Mouse (Mus musculus) C2C12 (cell line): ENCODE data around the gene Itfg2. TPM values are rescaled to one million over a fixed set of nuclear protein-coding genes. Genes with fewer than 3 reads are reported as not detected.

ENCODE experiments used
- H3K27me3 ChIP-seq: one replicate; pipeline ENCODE4 v1.6.1; 2011; ENCODE audit not compliant: control insufficient read depth, insufficient read depth, insufficient read length
- H3K36me3 ChIP-seq: one replicate; pipeline ENCODE4 v1.6.1; 2011; ENCODE audit not compliant: control insufficient read depth, insufficient read depth
- H3K4me3 ChIP-seq: one replicate; pipeline ENCODE4 v1.5.1; 2011; ENCODE audit warnings: mild to moderate bottlenecking, control low read depth; ENCODE audit not compliant: poor library complexity, insufficient read depth, severe bottlenecking
- H3K79me2 ChIP-seq: one replicate; pipeline ENCODE4 v1.6.1; 2011; ENCODE audit not compliant: control insufficient read depth, insufficient read depth
- H3K79me3 ChIP-seq: one replicate; pipeline ENCODE4 v1.6.1; 2011; ENCODE audit warnings: low read depth, control low read depth
- H3ac ChIP-seq: one replicate; pipeline ENCODE3; 2011; ENCODE audit warnings: low read depth; ENCODE audit not compliant: control insufficient read depth, insufficient read length
- CEBPB ChIP-seq: IDR thresholded peaks from one replicate; pipeline ENCODE4 v1.6.1; 2011; ENCODE audit warnings: low read depth, mild to moderate bottlenecking, control low read depth, moderate library complexity
- CTCF ChIP-seq: IDR thresholded peaks from one replicate; pipeline ENCODE4 v1.5.1; 2011; ENCODE audit not compliant: control insufficient read depth, insufficient read depth, insufficient read length
- FOSL1 ChIP-seq: IDR thresholded peaks from one replicate; pipeline ENCODE4 v1.8.0; 2011; ENCODE audit warnings: mild to moderate bottlenecking, low read length; ENCODE audit not compliant: poor library complexity, insufficient read depth, severe bottlenecking
- MAX ChIP-seq: IDR thresholded peaks from one replicate; pipeline ENCODE4 v1.6.1; 2011; ENCODE audit warnings: mild to moderate bottlenecking, control low read depth
- MYOD1 ChIP-seq: IDR thresholded peaks from one replicate; pipeline ENCODE4 v1.6.1; 2011; ENCODE audit warnings: low read depth; ENCODE audit not compliant: control insufficient read depth, insufficient read length
- MYOG ChIP-seq: IDR thresholded peaks from one replicate; pipeline ENCODE4 v1.6.1; 2011; ENCODE audit not compliant: control insufficient read depth, insufficient read length; ENCODE audit errors: extremely low read depth
- USF1 ChIP-seq: IDR thresholded peaks from one replicate; pipeline ENCODE4 v1.6.1; 2011; ENCODE audit warnings: low read depth, mild to moderate bottlenecking, control low read depth, moderate library complexity
- polyA plus RNA-seq: library from polyadenylated mRNA; unstranded; fragments of >200 nt; fragmentation: generic; extraction: Trizol; gene quantifications from one replicate; pipeline ENCODE4 v1.2.1, GENCODE M21; 2012; ENCODE audit warnings: missing spikeins

The Itfg2 gene
- polyA plus RNA-seq, 1 experiment: 28.9 TPM

DNA sequence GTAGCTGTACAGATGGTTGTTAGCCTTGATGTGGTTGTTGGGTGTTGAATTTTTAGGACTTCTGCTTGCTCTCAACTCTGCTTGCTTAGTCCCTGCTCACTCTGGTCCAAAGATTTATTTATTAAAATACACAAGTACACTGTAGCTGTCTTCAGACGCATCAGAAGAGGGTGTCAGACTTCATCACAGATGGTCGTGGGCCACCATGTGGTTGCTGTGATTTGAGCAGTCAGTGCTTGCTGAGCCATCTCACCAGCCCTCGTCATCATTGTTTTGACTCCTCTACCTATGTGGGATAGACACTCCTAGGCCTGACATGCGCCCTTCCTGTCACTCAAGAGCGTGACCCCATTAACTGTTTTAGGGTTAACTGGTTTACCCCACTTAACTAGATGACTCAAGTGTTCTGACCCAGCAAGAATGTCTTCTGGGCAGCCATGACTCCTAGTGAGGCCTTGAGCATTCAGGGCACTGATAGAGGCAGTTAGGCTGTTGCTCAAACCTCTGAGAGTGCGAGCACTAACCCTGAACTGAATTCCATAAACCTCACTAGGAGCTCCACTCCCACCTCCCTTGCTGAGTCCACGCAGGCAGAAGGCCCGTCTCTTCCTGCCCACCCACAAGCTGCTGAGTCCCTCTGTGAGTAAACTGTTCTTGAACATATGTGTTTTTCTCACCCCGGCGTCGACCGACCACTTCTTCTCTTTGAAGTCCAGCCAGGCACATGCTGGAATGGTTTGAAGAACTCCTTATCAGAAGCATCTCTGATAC, 31.3 kb upstream of the Itfg2 start:
- no peaks in the 10 kb centered on the region for H3K36me3 ChIP-seq
- no peaks in the 10 kb centered on the region for H3K79me2 ChIP-seq
- no peaks in the 10 kb centered on the region for H3K79me3 ChIP-seq
- no peaks in the 10 kb centered on the region for H3K27me3 ChIP-seq
- no peak overlapping the region for H3ac ChIP-seq
- no peak for TF ChIP-seq FOSL1
- no peak for TF ChIP-seq CEBPB
- no peak for TF ChIP-seq MYOG
- no peak for TF ChIP-seq USF1
- no peak for TF ChIP-seq MAX
- TF ChIP-seq MYOD1: no peak
- TF ChIP-seq CTCF: no peak
- H3K4me3 ChIP-seq: no peak overlapping the region

DNA sequence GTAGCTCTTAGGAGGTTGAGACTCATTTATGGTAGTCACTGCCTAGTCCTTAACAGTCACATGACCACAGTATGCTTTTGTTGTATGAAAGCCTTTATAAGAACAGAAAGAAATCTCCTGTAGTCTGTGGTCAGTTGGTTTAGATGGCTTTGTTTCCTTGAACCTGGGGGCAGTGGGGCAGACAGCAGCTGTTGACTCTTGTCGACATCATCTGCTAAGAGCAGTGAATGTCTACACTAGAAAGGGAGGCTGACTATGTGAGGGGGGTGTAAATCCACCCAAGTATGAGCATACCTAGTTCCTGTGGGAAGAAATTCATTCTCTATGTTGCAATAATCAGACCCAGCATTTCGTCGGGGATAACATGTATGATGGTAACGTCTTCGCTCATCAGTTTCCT, 22.3 kb upstream of the Itfg2 start:
- H3K79me2 ChIP-seq: no peaks in the 10 kb centered on the region
- H3K79me3 ChIP-seq: no peaks in the 10 kb centered on the region
- no peaks in the 10 kb centered on the region for H3K36me3 ChIP-seq
- TF ChIP-seq MYOG: no peak
- TF ChIP-seq CTCF: no peak
- TF ChIP-seq USF1: peak; percentile 41
- no peak for TF ChIP-seq FOSL1
- peak; percentile 47 for TF ChIP-seq MYOD1
- H3K4me3 ChIP-seq: no peak overlapping the region
- H3ac ChIP-seq: no peak overlapping the region
- H3K27me3 ChIP-seq: no peaks in the 10 kb centered on the region

DNA sequence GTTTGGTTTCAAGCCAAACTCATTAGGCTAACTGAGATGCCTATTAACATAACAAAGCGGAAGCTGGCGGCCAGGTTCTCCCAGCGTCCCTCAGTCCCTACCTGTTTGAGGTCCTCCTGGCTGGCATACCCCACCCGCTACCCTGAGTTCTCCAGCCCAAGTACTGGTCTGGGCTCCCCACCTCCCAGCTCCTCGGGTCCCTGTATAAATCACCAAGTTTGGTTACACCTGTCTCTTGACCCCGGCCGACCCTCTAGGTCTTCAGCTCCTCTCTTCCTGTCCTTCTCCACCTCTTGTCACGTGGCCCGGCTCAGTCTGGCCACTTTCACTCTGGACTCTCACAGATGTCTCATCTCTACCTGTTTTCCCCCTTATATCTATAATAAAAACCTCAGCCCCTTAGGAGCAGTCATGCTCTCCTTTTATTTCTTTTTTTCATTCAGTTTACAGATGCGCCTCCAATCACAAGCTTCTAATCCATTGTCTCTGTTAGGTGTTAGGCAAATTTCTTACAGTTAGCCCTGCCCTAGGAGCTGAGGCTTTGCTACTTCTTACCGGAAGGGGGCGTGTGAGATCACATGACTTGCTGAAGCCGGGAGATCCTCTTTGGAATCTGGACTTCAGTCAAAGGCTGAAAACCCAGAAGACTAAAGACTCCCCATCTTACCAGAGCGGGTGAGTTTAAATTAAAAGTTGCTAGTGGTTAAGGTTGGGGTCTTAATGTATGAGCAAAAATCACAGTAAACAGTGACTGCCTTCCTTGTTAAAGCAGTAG, 21.2 kb upstream of the Itfg2 start:
- H3K36me3 ChIP-seq: no peaks in the 10 kb centered on the region
- H3K79me3 ChIP-seq: no peaks in the 10 kb centered on the region
- no peak overlapping the region for H3K4me3 ChIP-seq
- H3K27me3 ChIP-seq: no peaks in the 10 kb centered on the region
- no peak overlapping the region for H3ac ChIP-seq
- no peaks in the 10 kb centered on the region for H3K79me2 ChIP-seq
- TF ChIP-seq USF1 (peak; percentile 68), MAX (no peak), CTCF (no peak), MYOG (no peak), CEBPB (no peak), MYOD1 (no peak)

DNA sequence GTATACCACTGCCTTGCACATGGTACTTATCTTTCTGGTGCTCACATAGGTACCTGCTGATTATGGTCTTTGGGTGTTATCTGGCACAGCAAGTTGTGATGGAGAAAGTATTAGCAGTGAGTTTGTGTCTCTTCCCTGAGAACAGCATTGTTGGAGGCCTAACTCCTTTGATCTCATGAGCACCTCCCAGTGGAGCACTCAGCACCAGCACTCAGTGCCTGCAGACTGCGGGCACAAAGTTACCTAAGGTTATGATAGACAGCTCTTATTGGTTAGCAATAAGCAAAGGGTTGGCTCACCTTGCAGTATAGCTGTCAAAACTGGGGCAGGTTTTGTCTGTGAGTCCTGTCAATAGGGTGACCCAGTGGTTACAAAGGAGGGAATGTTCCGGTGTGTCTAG, 15.5 kb upstream of the Itfg2 start:
- Histone ChIP-seq H3K27me3 (no peaks in the 10 kb centered on the region), H3K79me3 (peaks cover 28% of the 10 kb centered on the region), H3K36me3 (peaks cover 16% of the 10 kb centered on the region), H3K79me2 (peaks cover 33% of the 10 kb centered on the region), H3ac (no peak overlapping the region), H3K4me3 (no peak overlapping the region)
- TF ChIP-seq CTCF (no peak), MAX (no peak), MYOG (no peak), FOSL1 (no peak), CEBPB (no peak), MYOD1 (no peak), USF1 (no peak)

DNA sequence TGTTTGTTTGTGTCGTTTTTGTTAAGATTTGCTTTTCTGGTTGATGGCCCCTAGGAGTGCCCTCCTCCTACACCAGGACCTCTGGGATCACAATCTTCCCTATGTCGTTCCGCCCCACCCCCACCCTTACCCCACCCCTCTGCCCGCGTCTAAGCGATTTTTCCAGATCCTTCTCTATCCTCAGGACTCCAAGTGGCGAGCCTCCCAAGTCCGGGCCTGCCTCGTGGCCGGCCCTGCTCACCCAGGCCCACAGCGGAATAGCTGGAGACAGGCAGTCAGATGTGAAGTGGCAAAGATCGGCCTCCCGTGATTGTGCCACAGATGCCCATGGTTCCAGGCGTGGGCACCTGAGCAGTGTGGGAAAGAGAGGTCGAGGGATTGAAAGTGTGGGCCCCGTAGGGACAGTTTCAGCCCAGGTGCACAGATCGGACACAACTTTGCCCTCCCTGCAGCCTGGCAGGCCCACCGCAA, 14.2 kb upstream of the Itfg2 start:
- H3K79me3 ChIP-seq: peaks cover 35% of the 10 kb centered on the region

More for the DNA sequence above, 14.2 kb upstream of the Itfg2 start:
- TF ChIP-seq MAX: no peak
- TF ChIP-seq USF1: no peak
- no peak for TF ChIP-seq FOSL1
- no peak for TF ChIP-seq MYOG
- no peak for TF ChIP-seq CTCF
- no peak for TF ChIP-seq MYOD1
- no peak for TF ChIP-seq CEBPB
- Histone ChIP-seq H3ac (peak overlapping the region; percentile 58), H3K36me3 (peaks cover 29% of the 10 kb centered on the region), H3K4me3 (peak overlapping the region; percentile 92), H3K79me2 (peaks cover 43% of the 10 kb centered on the region), H3K27me3 (no peaks in the 10 kb centered on the region)
